Mouse (Mus musculus): Measurements from ENCODE around the gene Gm27021.

DNA sequence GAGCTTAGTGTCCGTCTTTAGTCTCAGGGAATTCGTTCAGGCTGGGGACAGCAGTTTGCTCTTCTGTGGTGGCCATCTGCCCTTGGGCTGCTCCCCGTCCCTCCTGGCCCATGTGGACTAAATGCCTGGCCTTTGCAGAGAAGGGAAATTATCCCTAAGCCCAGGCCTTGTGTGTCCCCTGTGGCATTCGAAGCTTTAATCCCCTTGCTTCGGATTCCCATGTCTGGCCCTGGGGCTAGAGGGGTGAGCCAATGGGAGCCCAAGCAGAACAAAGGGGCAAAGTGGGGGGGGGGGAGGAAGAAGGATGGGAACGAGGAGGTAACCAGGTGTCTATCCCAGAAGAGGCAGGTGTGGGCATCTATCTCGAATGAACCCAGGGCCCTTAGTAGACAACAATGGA is 20.3 kb downstream of the Gm27021 start, which contains the start of gene 1190005I06Rik:
- TF ChIP-seq CTCF (IDR thresholded peaks at IDR 0.05; ENCODE audit: borderline replicate concordance, insufficient read depth, low read length) (no peak), POLR2A (IDR thresholded peaks at IDR 0.05; ENCODE audit: low read depth, low read length) (no peak)
